Mouse (Mus musculus): ENCODE results near the gene Irak1. TPM values are rescaled to one million over a fixed set of nuclear protein-coding genes. Genes with fewer than 3 reads are reported as not detected.
A peak's percentile ranks its signal among the peaks of the same experiment; 100 is the strongest.

Irak1 gene
- polyA plus RNA-seq (2012; rRNA removed) (19.9 and 20.2 TPM in 2 replicates), polyA plus RNA-seq (2014; fragmentation: Nextera tagmentation; extraction: Ambion mirVana) (15.5 and 17.0 TPM in 2 replicates)

GRCm38 (mm10) chrX:74023188-74024049, at the start of gene Irak1:
Gene Irak1, minus strand, starts transcription at chrX:74023918.
- Histone ChIP-seq H3K36me3 (replicated peaks; ENCODE audit: control insufficient read depth, insufficient read depth, low read depth) (no peaks in the 10 kb centered on the region), H3K27ac (peak within 1 kb of the TSS; percentile 50), H3K9ac (replicated peaks) (peak within 1 kb of the TSS; percentile 85), H3K4me2 (ENCODE audit: low read depth) (peak within 1 kb of the TSS; percentile 74), H3K4me1 (replicated peaks; ENCODE audit: control insufficient read depth in 2 of 2, insufficient read depth in 2 of 2, low read length in 1 of 2) (peaks cover 0 to 15% of the 10 kb centered on the region in 2 experiments; a peak in 2 of 4 replicates), H3K9me3 (ENCODE audit: control insufficient read depth, low read length) (no peaks in the 10 kb centered on the region), H3K4me3 (ENCODE audit: insufficient read depth in 1 of 2, low read depth in 2 of 2, low read length in 2 of 2) (peak within 1 kb of the TSS; percentile 72 to 84), H3K27me3 (ENCODE audit: control insufficient read depth, insufficient read depth, low read length) (no peaks in the 10 kb centered on the region)
- peak; percentile 92 for ATAC-seq (ENCODE audit: insufficient read depth)
- WGBS (ENCODE audit: insufficient replicate concordance) = 13% methylated on average over 65 of the region's 72 CpGs
- TF ChIP-seq EP300 (IDR thresholded peaks at IDR 0.05; ENCODE audit: low read depth) (no peak), CTCF (IDR thresholded peaks at IDR 0.05; ENCODE audit: low read depth) (peak; percentile 80)
- DNase-seq (ENCODE audit: low read depth in 3 of 3, low spot score in 3 of 3) = peak; percentile 47 to 62 (median 50)

- Histone ChIP-seq H3K27me3 (ENCODE audit: control insufficient read depth, insufficient read depth, low read length) (no peaks in the 10 kb centered on the region), H3K4me1 (replicated peaks; ENCODE audit: control insufficient read depth in 2 of 2, insufficient read depth in 2 of 2, low read length in 1 of 2) (no peaks in the 10 kb centered on the region), H3K9ac (replicated peaks) (no peak overlapping the region), H3K36me3 (replicated peaks; ENCODE audit: control insufficient read depth, insufficient read depth, low read depth) (no peaks in the 10 kb centered on the region; the same call in 1 of the 2 replicates), H3K9me3 (ENCODE audit: control insufficient read depth, low read length) (no peaks in the 10 kb centered on the region), H3K4me3 (ENCODE audit: insufficient read depth in 1 of 2, low read depth in 2 of 2, low read length in 2 of 2) (no peak overlapping the region), H3K4me2 (ENCODE audit: low read depth) (no peak overlapping the region), H3K27ac (no peak overlapping the region)
- ATAC-seq (ENCODE audit: insufficient read depth) (no peak), DNase-seq (ENCODE audit: low read depth in 3 of 3, low spot score in 3 of 3) (no peak)
- TF ChIP-seq EP300 (IDR thresholded peaks at IDR 0.05; ENCODE audit: low read depth) = no peak
- no peak for TF ChIP-seq CTCF (IDR thresholded peaks at IDR 0.05; ENCODE audit: low read depth)
These were observed 47.1 kb upstream of the Irak1 start for GRCm38 (mm10) chrX:74070794-74071193.

- no peaks in the 10 kb centered on the region for H3K9me3 ChIP-seq (ENCODE audit: control insufficient read depth, low read length)
- DNase-seq (ENCODE audit: low read depth in 3 of 3, low spot score in 3 of 3) (no peak), ATAC-seq (ENCODE audit: insufficient read depth) (no peak)
- H3K27me3 ChIP-seq (ENCODE audit: control insufficient read depth, insufficient read depth, low read length) = no peaks in the 10 kb centered on the region
- H3K4me1 ChIP-seq (replicated peaks; ENCODE audit: control insufficient read depth in 2 of 2, insufficient read depth in 2 of 2, low read length in 1 of 2) = no peaks in the 10 kb centered on the region
- H3K4me2 ChIP-seq (ENCODE audit: low read depth) = no peak overlapping the region
- WGBS (ENCODE audit: insufficient replicate concordance) = 57% methylated on average over 9 of the region's 9 CpGs
- no peak overlapping the region for H3K9ac ChIP-seq (replicated peaks)
- TF ChIP-seq CTCF (IDR thresholded peaks at IDR 0.05; ENCODE audit: low read depth) (no peak), EP300 (IDR thresholded peaks at IDR 0.05; ENCODE audit: low read depth) (no peak)
- no peaks in the 10 kb centered on the region for H3K36me3 ChIP-seq (replicated peaks; ENCODE audit: control insufficient read depth, insufficient read depth, low read depth)
- H3K4me3 ChIP-seq (ENCODE audit: insufficient read depth in 1 of 2, low read depth in 2 of 2, low read length in 2 of 2) = no peak overlapping the region
- no peak overlapping the region for H3K27ac ChIP-seq
These were observed 44.2 kb upstream of the Irak1 start for GRCm38 (mm10) chrX:74067891-74068290.

- no peaks in the 10 kb centered on the region for H3K27me3 ChIP-seq (ENCODE audit: control insufficient read depth, insufficient read depth, low read length)
- DNase-seq (ENCODE audit: low read depth in 3 of 3, low spot score in 3 of 3) (no peak), ATAC-seq (ENCODE audit: insufficient read depth) (no peak)
- WGBS (ENCODE audit: insufficient replicate concordance) = 0% methylated on average over 1 of the region's 1 CpGs
- H3K9ac ChIP-seq (replicated peaks) = no peak overlapping the region
- no peaks in the 10 kb centered on the region for H3K9me3 ChIP-seq (ENCODE audit: control insufficient read depth, low read length)
- no peak overlapping the region for H3K27ac ChIP-seq
- H3K36me3 ChIP-seq (replicated peaks; ENCODE audit: control insufficient read depth, insufficient read depth, low read depth) = no peaks in the 10 kb centered on the region
- TF ChIP-seq EP300 (IDR thresholded peaks at IDR 0.05; ENCODE audit: low read depth) (no peak), CTCF (IDR thresholded peaks at IDR 0.05; ENCODE audit: low read depth) (no peak)
- H3K4me1 ChIP-seq (replicated peaks; ENCODE audit: control insufficient read depth in 2 of 2, insufficient read depth in 2 of 2, low read length in 1 of 2) = peaks cover 0 to 7% of the 10 kb centered on the region in 2 experiments; a peak in 2 of 4 replicates
- no peak overlapping the region for H3K4me3 ChIP-seq (ENCODE audit: insufficient read depth in 1 of 2, low read depth in 2 of 2, low read length in 2 of 2)
- no peak overlapping the region for H3K4me2 ChIP-seq (ENCODE audit: low read depth)
These were observed 21.4 kb upstream of the Irak1 start for GRCm38 (mm10) chrX:74045107-74045506.

GRCm38 (mm10) chrX:74037702-74038375, 14.1 kb upstream of the Irak1 start:
- TF ChIP-seq EP300 (IDR thresholded peaks at IDR 0.05; ENCODE audit: low read depth) (no peak), CTCF (IDR thresholded peaks at IDR 0.05; ENCODE audit: low read depth) (no peak)
- no peak for ATAC-seq (ENCODE audit: insufficient read depth)
- Histone ChIP-seq H3K36me3 (replicated peaks; ENCODE audit: control insufficient read depth, insufficient read depth, low read depth) (no peaks in the 10 kb centered on the region; the same call in 1 of the 2 replicates), H3K27me3 (ENCODE audit: control insufficient read depth, insufficient read depth, low read length) (no peaks in the 10 kb centered on the region), H3K9ac (replicated peaks) (no peak overlapping the region), H3K27ac (no peak overlapping the region), H3K4me2 (ENCODE audit: low read depth) (no peak overlapping the region), H3K4me3 (ENCODE audit: insufficient read depth in 1 of 2, low read depth in 2 of 2, low read length in 2 of 2) (no peak overlapping the region), H3K4me1 (replicated peaks; ENCODE audit: control insufficient read depth in 2 of 2, insufficient read depth in 2 of 2, low read length in 1 of 2) (no peaks in the 10 kb centered on the region), H3K9me3 (ENCODE audit: control insufficient read depth, low read length) (no peaks in the 10 kb centered on the region)
- 66% methylated on average over 5 of the region's 5 CpGs for WGBS (ENCODE audit: insufficient replicate concordance)
- no peak for DNase-seq (ENCODE audit: low read depth in 3 of 3, low spot score in 3 of 3)

Measured in liver, embryonic 14.5 days (tissue).